Mouse (Mus musculus) c-Kit-positive CD71-positive TER-119-positive erythroid progenitor cells, embryonic 14.5 days (primary cell): ENCODE measurements around the gene Itpr1.
A peak's percentile ranks its signal among the peaks of the same experiment; 100 is the strongest.

Source experiments
- DNase-seq: peaks from one replicate; pipeline ENCODE4 v3.0.0-alpha.2; 2013; ENCODE audit warnings: low spot score

The Itpr1 gene

GRCm38 (mm10) chr6:108393131-108393530 lies 180.2 kb downstream of the Itpr1 start:
- DNase-seq, result no peak

GRCm38 (mm10) chr6:108397956-108398355 lies 185.1 kb downstream of the Itpr1 start:
- no peak for DNase-seq

- no peak for DNase-seq
Measured at GRCm38 (mm10) chr6:108401412-108401955, 188.6 kb downstream of the Itpr1 start.

- no peak for DNase-seq
Measured at GRCm38 (mm10) chr6:108404736-108405135, 191.8 kb downstream of the Itpr1 start.

- DNase-seq, result peak; percentile 69
Measured at GRCm38 (mm10) chr6:108408053-108408452, 195.2 kb downstream of the Itpr1 start.

GRCm38 (mm10) chr6:108408726-108409125 lies 195.8 kb downstream of the Itpr1 start:
- no peak for DNase-seq

- no peak for DNase-seq
Measured at GRCm38 (mm10) chr6:108410771-108411170, 197.9 kb downstream of the Itpr1 start.

GRCm38 (mm10) chr6:108411201-108411600 lies 198.3 kb downstream of the Itpr1 start:
- DNase-seq, result no peak

- no peak for DNase-seq
Measured at GRCm38 (mm10) chr6:108413006-108413405, 200.1 kb downstream of the Itpr1 start.

GRCm38 (mm10) chr6:108413593-108413992 lies 200.7 kb downstream of the Itpr1 start:
- DNase-seq, result no peak

GRCm38 (mm10) chr6:108415847-108416246 lies 203.0 kb downstream of the Itpr1 start:
- no peak for DNase-seq

GRCm38 (mm10) chr6:108417508-108417907 lies 204.6 kb downstream of the Itpr1 start:
- no peak for DNase-seq

GRCm38 (mm10) chr6:108418218-108418617 lies 205.3 kb downstream of the Itpr1 start:
- no peak for DNase-seq

GRCm38 (mm10) chr6:108424749-108425584 lies 212.1 kb downstream of the Itpr1 start:
- DNase-seq, result no peak

- DNase-seq, result no peak
Measured at GRCm38 (mm10) chr6:108426789-108427188, 213.9 kb downstream of the Itpr1 start.

GRCm38 (mm10) chr6:108428383-108428782 lies 215.5 kb downstream of the Itpr1 start:
- no peak for DNase-seq

- DNase-seq, result no peak
Measured at GRCm38 (mm10) chr6:108429950-108430349, 217.1 kb downstream of the Itpr1 start.

- DNase-seq, result no peak
Measured at GRCm38 (mm10) chr6:108431193-108431592, 218.3 kb downstream of the Itpr1 start.

- DNase-seq, result no peak
Measured at GRCm38 (mm10) chr6:108432836-108433235, 219.9 kb downstream of the Itpr1 start.

- DNase-seq, result no peak
Measured at GRCm38 (mm10) chr6:108434816-108435215, 221.9 kb downstream of the Itpr1 start.

- no peak for DNase-seq
Measured at GRCm38 (mm10) chr6:108435467-108435866, 222.6 kb downstream of the Itpr1 start.

GRCm38 (mm10) chr6:108436608-108437007 lies 223.7 kb downstream of the Itpr1 start:
- no peak for DNase-seq

GRCm38 (mm10) chr6:108441290-108441689 lies 228.4 kb downstream of the Itpr1 start:
- peak; percentile 8 for DNase-seq

- DNase-seq, result no peak
Measured at GRCm38 (mm10) chr6:108442291-108442690, 229.4 kb downstream of the Itpr1 start.
